Mouse (Mus musculus) layer of hippocampus, adult 2 months (tissue): ENCODE measurements around the gene 4933402D24Rik. TPM values are rescaled to one million over a fixed set of nuclear protein-coding genes. Genes with fewer than 3 reads are reported as not detected.

ENCODE experiments used
- DNase-seq, 2 experiments: peaks; one replicate each; pipeline ENCODE4 v3.0.0; 2022; ENCODE audit warnings: low spot score in 2 of 2
- H3K27ac ChIP-seq: fragments of 200-600 bp; 2 replicates; pipeline ENCODE4 v1.8.1; 2022
- H3K4me3 ChIP-seq: fragments of 200-600 bp; 2 replicates; pipeline ENCODE4 v1.8.1; 2022; ENCODE audit warnings: mild to moderate bottlenecking
- CTCF ChIP-seq: fragments of 200-600 bp; conservative IDR thresholded peaks from 2 replicates; pipeline ENCODE4 v1.8.1; 2022; ENCODE audit warnings: antibody characterized with exemption, mild to moderate bottlenecking, moderate library complexity
- total RNA-seq, 2 experiments: library from RNA; stranded (reverse); gene quantifications; 2 replicates each; pipeline ENCODE4 v1.2.3; 2021

The 4933402D24Rik gene
- total RNA-seq, 2 experiments from 2014 or later, result not detected

DNA sequence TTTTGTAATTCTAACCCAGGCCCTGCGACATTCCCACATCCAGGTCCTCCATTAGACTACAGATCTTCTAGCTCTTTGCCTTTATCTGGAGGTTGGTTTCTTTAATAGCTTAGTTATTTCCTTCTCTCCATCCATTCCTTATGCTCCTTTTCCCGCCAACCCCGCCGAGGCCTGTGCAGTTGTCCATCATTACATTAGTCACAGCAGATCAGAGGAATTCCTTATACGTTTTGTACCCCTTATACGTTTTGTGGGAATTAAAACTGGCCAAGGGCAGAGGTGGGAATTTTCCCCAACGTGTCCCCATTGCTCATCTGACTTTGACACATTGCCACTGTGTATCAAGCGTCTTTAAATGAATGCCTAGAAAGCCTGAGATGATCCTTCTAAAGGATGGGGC is 39.3 kb downstream of the 4933402D24Rik start:
- no peak for TF ChIP-seq CTCF
- DNase-seq, result no peak
- peak overlapping the region; percentile 86 for H3K4me3 ChIP-seq

GRCm38 (mm10) chr1:63720161-63720560 is 48.9 kb downstream of the 4933402D24Rik start:
- Histone ChIP-seq H3K4me3 (no peak overlapping the region), H3K27ac (no peak overlapping the region)
- peak in 1 of 2 experiments; percentile 16 for DNase-seq
- no peak for TF ChIP-seq CTCF

More for the DNA sequence above, 39.3 kb downstream of the 4933402D24Rik start:
- H3K27ac ChIP-seq, result peak overlapping the region; percentile 80

- Histone ChIP-seq H3K27ac (no peak overlapping the region), H3K4me3 (no peak overlapping the region)
- no peak for DNase-seq
- TF ChIP-seq CTCF, result no peak
Observed at GRCm38 (mm10) chr1:63708876-63709275, 60.2 kb downstream of the 4933402D24Rik start.

- no peak for DNase-seq
- no peak for TF ChIP-seq CTCF
- Histone ChIP-seq H3K4me3 (no peak overlapping the region), H3K27ac (no peak overlapping the region)
Observed at GRCm38 (mm10) chr1:63705733-63706132, 63.3 kb downstream of the 4933402D24Rik start.

Other genes starting within 250 kb of the 4933402D24Rik start
- not detected for gene Gm39653, start 153.3 kb downstream of the 4933402D24Rik start, total RNA-seq
- not detected for gene Dytn, start 82.3 kb downstream of the 4933402D24Rik start, total RNA-seq
- under 1 TPM; 0.77 to 0.81 TPM for gene Mdh1b, start 38.9 kb downstream of the 4933402D24Rik start, total RNA-seq
- gene Fastkd2, start 38.7 kb downstream of the 4933402D24Rik start, total RNA-seq, result 10 to 100 TPM; 17.3 to 24.7 TPM